In genomic region chr4:140625651-140626525, GRCm38 (mm10) we compare ENCODE assay signal across 10 mouse cellular contexts. TPM values are rescaled to one million over a fixed set of nuclear protein-coding genes. Genes with fewer than 3 reads are reported as not detected.
A peak's percentile ranks its signal among the peaks of the same experiment; 100 is the strongest.
DNase-seq lines count a peak whose midpoint lies in the region; ATAC-seq lines count a peak whose summit lies in the region.
"Had no signal": no experiment of that assay in that cellular context is flagged by ENCODE, and none has a peak within 500 bp of the region (broad histone marks: within the 10 kb centered on the region; RNA-seq: fewer than 3 reads in every experiment).

No protein-coding gene starts in this region.

- 59% methylated on average over 12 of the region's 12 CpGs for WGBS in embryonic facial prominence, embryonic 10.5 days
- whole genome bisulfite sequencing in forebrain, embryonic 12.5 days, result 67% methylated on average over 12 of the region's 12 CpGs

- H3K27ac ChIP-seq in embryonic facial prominence, embryonic 10.5 days (replicated peaks), result peak overlapping the region; percentile 94
- peak overlapping the region; percentile 97 for H3K27ac ChIP-seq in forebrain, embryonic 12.5 days
- H3K27ac ChIP-seq: liver, embryonic 13.5 days had no signal

- H3K4me1 ChIP-seq in embryonic facial prominence, embryonic 10.5 days, result peaks cover 82% of the 10 kb centered on the region
- peaks cover 74% of the 10 kb centered on the region for H3K4me1 ChIP-seq in forebrain, embryonic 12.5 days

- DNase-seq in kidney, adult 9 months, result peak; percentile 53
- no peak for DNase-seq in kidney, adult 18-20 months
- DNase-seq in embryonic facial prominence, embryonic 10.5 days (ENCODE audit: low spot score), result no peak
- peak; percentile 47 to 69 for DNase-seq in kidney, postnatal 25 days
- no peak for DNase-seq in ovary, adult 18-20 months (ENCODE audit: low spot score)
- DNase-seq in left cerebral cortex, postnatal 4 days, result no peak
- no peak for DNase-seq in thymus, adult 18-20 months
- DNase-seq: cerebellum, adult 11-12 months; liver, embryonic 13.5 days had no signal

- intact Hi-C loops in left cerebral cortex, postnatal 4 days (cut with DNase I), result no loop called here

- 0 out of 2 replicates have a peak overlapping the region, but pooled peaks have one; percentile 51 for H3K4me2 ChIP-seq in forebrain, embryonic 12.5 days
- H3K4me2 ChIP-seq: liver, embryonic 13.5 days had no signal

- peaks cover 17% of the 10 kb centered on the region for H3K36me3 ChIP-seq in embryonic facial prominence, embryonic 10.5 days (replicated peaks)
- H3K36me3 ChIP-seq in forebrain, embryonic 12.5 days (replicated peaks), result peaks cover 15% of the 10 kb centered on the region; the same call in 1 of the 2 replicates
- H3K36me3 ChIP-seq: liver, embryonic 13.5 days had no signal

- H3K4me3 ChIP-seq in embryonic facial prominence, embryonic 10.5 days, result no peak overlapping the region; the same call in 1 of the 2 replicates
- no peak overlapping the region for H3K4me3 ChIP-seq in forebrain, embryonic 12.5 days (replicated peaks)
- H3K4me3 ChIP-seq: liver, embryonic 13.5 days had no signal

- no peaks in the 10 kb centered on the region for H3K9me3 ChIP-seq in embryonic facial prominence, embryonic 10.5 days
- H3K9me3 ChIP-seq in forebrain, embryonic 12.5 days, result no peaks in the 10 kb centered on the region
- H3K9me3 ChIP-seq: liver, embryonic 13.5 days had no signal

- peak overlapping the region; percentile 29; the same call in 1 of the 2 replicates for H3K9ac ChIP-seq in forebrain, embryonic 12.5 days
- H3K9ac ChIP-seq: liver, embryonic 13.5 days had no signal

- no peaks in the 10 kb centered on the region for H3K27me3 ChIP-seq in embryonic facial prominence, embryonic 10.5 days (replicated peaks; ENCODE audit: low read depth, poor library complexity, severe bottlenecking)
- no peaks in the 10 kb centered on the region for H3K27me3 ChIP-seq in forebrain, embryonic 12.5 days
- H3K27me3 ChIP-seq: liver, embryonic 13.5 days had no signal

- ATAC-seq in forebrain, embryonic 12.5 days (ENCODE audit: low FRiP score), result no peak

RNA-seq across cellular contexts. Expression of gene Arhgef10l, which starts 39.9 kb away (rescaled TPM):
- 17.9 and 18.2 TPM in 2 replicates for polyA plus RNA-seq in embryonic facial prominence, embryonic 10.5 days (2016; fragmentation: Nextera tagmentation; extraction: Ambion mirVana)
- polyA plus RNA-seq in forebrain, embryonic 12.5 days (2016; fragmentation: Nextera tagmentation; extraction: Ambion mirVana), result 26.1 and 31.1 TPM in 2 replicates
- 10 to 100 TPM; 50.6 to 52.0 TPM for total RNA-seq in left cerebral cortex, postnatal 4 days (2021)

Comparison
In these comparisons a context has a peak if more than half of its experiments do, and no peak if none do; other contexts are left out.
1. DNase-seq: peak in kidney, adult 9 months (single experiment) and kidney, postnatal 25 days (2 of 2); none in kidney, adult 18-20 months (single experiment), embryonic facial prominence, embryonic 10.5 days (single experiment), ovary, adult 18-20 months (single experiment), left cerebral cortex, postnatal 4 days (single experiment) and thymus, adult 18-20 months (0 of 2).